Mouse (Mus musculus) hindbrain, embryonic 16.5 days (tissue): ENCODE measurements around the gene Hist1h4d. TPM values are rescaled to one million over a fixed set of nuclear protein-coding genes. Genes with fewer than 3 reads are reported as not detected.
"Not testable (repeated sequence)": the region's sequence is repeated elsewhere in the genome, so short reads cannot be mapped to it uniquely, and the experiment has no call there.

ENCODE experiments used
- ATAC-seq: fragments of 200-750 bp; cut with Nextera tagmentation; 2 replicates; pipeline ENCODE4 v1.8.0; 2017; ENCODE audit warnings: moderate TSS enrichment, moderate library complexity
- H3K27ac ChIP-seq: fragments of 300-500 bp; sonication (generic); 2 replicates; pipeline ENCODE4 v1.5.1; 2014; ENCODE audit warnings: low read depth, mild to moderate bottlenecking, control low read depth, low read length, moderate library complexity
- H3K27me3 ChIP-seq: fragments of 300-500 bp; sonication (generic); replicated peaks from 2 replicates; pipeline ENCODE4 v1.6.1; 2014; ENCODE audit warnings: low read length; ENCODE audit not compliant: control insufficient read depth, insufficient read depth
- H3K36me3 ChIP-seq: fragments of 300-500 bp; sonication (generic); 2 replicates; pipeline ENCODE4 v1.6.1; 2014; ENCODE audit warnings: mild to moderate bottlenecking, low read length, moderate library complexity, mixed read lengths; ENCODE audit not compliant: control insufficient read depth, insufficient read depth
- H3K4me1 ChIP-seq: fragments of 300-500 bp; sonication (generic); 2 replicates; pipeline ENCODE4 v1.6.1; 2014; ENCODE audit warnings: low read depth, low read length; ENCODE audit not compliant: control insufficient read depth, insufficient read depth
- H3K4me2 ChIP-seq: fragments of 300-500 bp; sonication (generic); 2 replicates; pipeline ENCODE4 v1.6.1; 2014; ENCODE audit warnings: mild to moderate bottlenecking, low read length, control low read depth, moderate library complexity
- H3K4me3 ChIP-seq: fragments of 300-500 bp; sonication (generic); 2 replicates; pipeline ENCODE4 v1.5.1; 2014; ENCODE audit warnings: mild to moderate bottlenecking, low read length, control low read depth, moderate library complexity
- H3K9ac ChIP-seq: fragments of 300-500 bp; sonication (generic); 2 replicates; pipeline ENCODE4 v1.6.1; 2014; ENCODE audit warnings: low read depth, mild to moderate bottlenecking, control low read depth, low read length, moderate library complexity
- H3K9me3 ChIP-seq: fragments of 300-500 bp; sonication (generic); 2 replicates; pipeline ENCODE4 v1.6.1; 2014; ENCODE audit warnings: mild to moderate bottlenecking, low read length, moderate library complexity; ENCODE audit not compliant: control insufficient read depth
- WGBS: fragments of 180-500 bp; shearing (Covaris S2); extraction: QIAGEN DNeasy Blood & Tissue Kit; methylation state at CpG from one replicate; pipeline ENCODE4 v1.1.7; 2014; 5-methylcytosine and 5-hydroxymethylcytosine counted together
- polyA plus RNA-seq: library from polyadenylated mRNA; unstranded; fragments of >200 nt; fragmentation: Nextera tagmentation; extraction: Ambion mirVana; gene quantifications from 2 replicates; pipeline ENCODE4 v1.2.1, GENCODE M21; 2015

Hist1h4d gene
- polyA plus RNA-seq, 1 experiment from 2014 or later, result 30.0 TPM

DNA sequence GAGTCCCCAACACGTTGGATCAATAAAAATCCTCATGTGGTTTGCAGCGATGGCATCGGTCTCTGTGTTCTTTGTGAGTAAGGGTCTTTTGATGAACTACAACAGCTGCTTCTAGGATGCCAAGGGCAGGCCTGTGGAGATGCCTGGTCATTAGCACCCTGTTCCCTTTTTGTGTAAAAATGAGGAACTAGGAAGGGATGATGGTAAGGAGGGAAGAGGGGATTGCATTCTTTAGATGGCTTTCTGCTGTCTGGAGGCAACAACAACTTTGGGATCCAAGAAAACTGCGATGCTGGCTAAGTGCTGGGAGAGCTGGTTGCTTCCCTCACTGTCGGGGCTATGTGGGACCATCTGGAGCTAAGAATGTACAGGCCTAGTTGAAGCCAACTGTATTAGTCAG is 43.1 kb upstream of the Hist1h4d start:
- ATAC-seq, result no peak
- Histone ChIP-seq H3K27me3 (no peaks in the 10 kb centered on the region), H3K4me1 (peaks cover 14% of the 10 kb centered on the region), H3K9me3 (no peaks in the 10 kb centered on the region), H3K4me3 (no peak overlapping the region), H3K36me3 (no peaks in the 10 kb centered on the region), H3K27ac (no peak overlapping the region), H3K4me2 (no peak overlapping the region), H3K9ac (no peak overlapping the region)
- WGBS, result 79% methylated on average over 5 of the region's 5 CpGs

DNA sequence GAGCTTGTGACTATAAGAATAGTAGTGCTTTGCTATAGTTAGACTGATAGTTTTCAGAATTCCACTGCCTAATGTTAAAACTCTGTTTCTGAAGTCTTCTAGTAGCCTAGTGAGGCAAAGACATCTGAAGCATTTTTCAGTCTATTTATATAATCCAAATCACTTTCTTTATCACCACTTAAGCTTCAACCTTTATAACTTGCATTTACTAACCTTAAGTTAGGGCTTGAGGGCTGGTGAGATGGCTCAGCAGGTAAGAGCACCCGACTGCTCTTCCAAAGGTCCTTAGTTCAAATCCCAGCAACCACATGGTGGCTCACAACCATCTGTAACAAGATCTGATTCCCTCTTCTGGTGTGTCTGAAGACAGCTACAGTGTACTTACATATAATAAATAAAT is 41.6 kb upstream of the Hist1h4d start:
- H3K9me3 ChIP-seq, H3K36me3 ChIP-seq, H3K9ac ChIP-seq, H3K4me3 ChIP-seq, ATAC-seq, H3K4me1 ChIP-seq, H3K27me3 ChIP-seq, H3K27ac ChIP-seq, H3K4me2 ChIP-seq: not testable (repeated sequence)
- 89% methylated on average over 1 of the region's 1 CpGs for WGBS

DNA sequence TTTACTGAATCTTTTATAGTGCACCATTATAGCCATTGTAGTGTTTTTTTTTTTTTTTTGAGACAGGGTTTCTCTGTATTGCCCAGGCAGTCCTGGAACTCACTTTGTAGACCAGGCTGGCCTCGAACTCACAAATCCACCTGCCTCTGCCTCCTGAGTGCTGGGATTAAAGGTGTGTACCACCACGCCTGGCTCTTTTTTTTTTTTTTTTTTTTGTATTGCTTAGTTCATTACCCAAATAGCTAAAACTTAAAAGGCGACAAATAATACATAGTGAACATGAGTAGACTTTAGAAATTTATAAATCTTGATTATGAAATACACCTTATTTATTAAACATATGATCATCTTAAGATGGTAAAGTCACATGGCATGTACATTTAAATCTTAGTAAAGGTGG is 39.9 kb upstream of the Hist1h4d start:
- ATAC-seq, result no peak
- WGBS, result 87% methylated on average over 3 of the region's 3 CpGs

DNA sequence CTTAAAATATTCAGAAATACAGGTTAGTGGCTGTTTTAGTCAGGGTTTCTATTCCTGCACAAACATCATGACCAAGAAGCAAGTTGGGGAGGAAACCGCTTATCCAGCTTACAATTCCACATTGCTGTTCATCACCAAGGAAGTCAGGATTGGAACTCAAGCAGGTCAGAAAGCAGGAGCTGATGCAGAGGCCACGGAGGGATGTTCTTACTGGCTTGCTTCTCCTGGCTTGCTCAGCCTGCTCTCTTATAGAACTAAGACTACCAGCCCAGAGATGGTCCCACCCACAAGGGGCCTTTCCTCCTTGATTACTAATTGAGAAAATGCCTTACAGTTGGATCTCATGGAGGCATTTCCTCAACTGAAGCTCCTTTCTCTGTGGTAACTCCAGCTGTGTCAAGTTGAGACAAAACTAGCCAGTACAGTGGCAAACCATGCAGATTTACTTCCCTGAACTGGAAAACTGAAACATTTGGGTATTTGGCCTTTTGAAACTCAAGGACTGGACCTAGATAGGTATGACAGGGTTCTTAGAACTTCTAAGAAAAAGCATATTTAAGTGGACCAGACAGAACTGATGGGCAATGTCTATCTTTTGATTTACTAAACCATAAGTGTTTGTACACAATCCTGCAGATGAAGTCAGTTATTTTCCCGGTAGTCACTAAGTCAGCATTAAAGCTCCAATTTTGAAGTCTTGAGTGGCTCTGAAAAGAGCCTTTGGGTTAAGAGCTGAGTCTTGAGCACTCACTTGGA is 39.0 kb upstream of the Hist1h4d start:
- not testable (repeated sequence) for ATAC-seq, H3K27ac ChIP-seq

More for the DNA sequence above, 39.9 kb upstream of the Hist1h4d start:
- Histone ChIP-seq H3K9me3 (no peaks in the 10 kb centered on the region), H3K4me2 (no peak overlapping the region), H3K27me3 (no peaks in the 10 kb centered on the region), H3K9ac (no peak overlapping the region), H3K27ac (no peak overlapping the region), H3K4me1 (peaks cover 4% of the 10 kb centered on the region), H3K36me3 (no peaks in the 10 kb centered on the region), H3K4me3 (no peak overlapping the region)

DNA sequence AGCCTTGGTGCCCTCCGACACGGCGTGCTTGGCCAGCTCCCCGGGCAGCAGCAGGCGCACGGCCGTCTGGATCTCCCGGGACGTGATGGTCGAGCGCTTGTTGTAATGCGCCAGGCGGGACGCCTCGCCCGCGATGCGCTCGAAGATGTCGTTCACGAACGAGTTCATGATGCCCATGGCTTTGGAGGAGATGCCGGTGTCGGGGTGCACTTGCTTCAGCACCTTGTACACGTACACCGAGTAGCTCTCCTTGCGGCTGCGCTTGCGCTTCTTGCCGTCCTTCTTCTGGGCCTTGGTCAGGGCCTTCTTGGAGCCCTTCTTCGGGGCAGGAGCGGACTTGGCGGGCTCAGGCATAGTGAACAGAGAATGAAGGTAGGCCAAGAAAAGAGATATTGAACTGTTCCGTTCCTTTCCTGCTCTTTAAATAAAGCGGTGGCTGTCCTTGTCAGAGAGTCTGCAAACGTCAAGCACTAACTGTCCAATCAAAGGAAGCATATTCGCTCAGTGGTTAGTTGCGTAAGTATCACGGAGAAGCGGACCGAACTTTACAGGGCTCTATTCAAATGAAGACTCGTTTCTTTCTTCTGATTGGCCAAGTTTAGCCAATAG is 38.3 kb upstream of the Hist1h4d start, which contains the start of gene Hist1h2bh:
Hist1h2bh (minus strand) TSS at position 394 of the 609 bp plus-strand sequence.
- peak; percentile 93 for ATAC-seq
- H3K4me2 ChIP-seq, result peak within 1 kb of the TSS; percentile 83
- H3K9me3 ChIP-seq, H3K36me3 ChIP-seq, H3K27me3 ChIP-seq, H3K4me1 ChIP-seq: not testable (repeated sequence)
- peak within 1 kb of the TSS; percentile 68 for H3K27ac ChIP-seq
- peak within 1 kb of the TSS; percentile 47 for H3K4me3 ChIP-seq
- H3K9ac ChIP-seq, result peak within 1 kb of the TSS; percentile 56
- under 1% methylated on average over 25 of the region's 42 CpGs for WGBS

More for the DNA sequence above, 39.0 kb upstream of the Hist1h4d start:
- Histone ChIP-seq H3K9ac (peak overlapping the region; percentile 56), H3K4me3 (peak overlapping the region; percentile 47), H3K4me2 (peak overlapping the region; percentile 83)
- H3K27me3 ChIP-seq, H3K4me1 ChIP-seq, H3K9me3 ChIP-seq, H3K36me3 ChIP-seq: not testable (repeated sequence)
- 4% methylated on average over 3 of the region's 3 CpGs for WGBS

DNA sequence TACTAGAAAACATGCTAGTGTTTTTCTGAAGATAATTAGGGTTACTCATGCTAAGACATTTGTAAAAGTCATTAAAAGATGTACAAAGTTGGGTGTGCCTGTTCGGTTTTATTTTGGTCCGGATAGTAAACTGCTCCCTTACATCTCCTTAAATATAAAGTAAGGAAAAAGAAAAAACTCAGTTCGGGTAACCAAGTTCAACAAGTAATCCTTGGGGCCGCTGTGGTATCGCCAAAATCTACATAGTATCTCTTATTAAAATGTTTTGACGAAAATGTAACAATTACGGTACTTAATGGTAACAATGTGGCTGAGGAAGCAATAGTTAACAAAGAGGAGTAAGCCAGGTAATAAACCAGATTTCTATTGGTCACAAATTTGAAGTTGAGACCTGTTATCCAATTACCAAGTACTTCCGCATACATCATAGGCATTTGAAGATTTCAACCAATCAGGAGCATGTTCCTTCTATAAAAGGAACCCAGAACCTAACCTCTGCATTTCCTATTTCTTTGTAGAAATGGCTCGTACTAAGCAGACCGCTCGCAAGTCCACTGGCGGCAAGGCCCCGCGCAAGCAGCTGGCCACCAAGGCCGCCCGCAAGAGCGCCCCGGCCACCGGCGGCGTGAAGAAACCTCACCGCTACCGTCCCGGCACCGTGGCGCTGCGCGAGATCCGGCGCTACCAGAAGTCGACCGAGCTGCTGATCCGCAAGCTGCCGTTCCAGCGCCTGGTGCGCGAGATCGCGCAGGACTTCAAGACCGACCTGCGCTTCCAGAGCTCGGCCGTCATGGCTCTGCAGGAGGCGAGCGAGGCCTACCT is 37.2 kb upstream of the Hist1h4d start, which contains the start of gene Hist1h3f:
Hist1h3f (plus strand) TSS at position 88 of the 822 bp plus-strand sequence.
- ATAC-seq, result peak; percentile 97
- WGBS, result under 1% methylated on average over 21 of the region's 45 CpGs
- no peaks in the 10 kb centered on the region for H3K27me3 ChIP-seq
- H3K4me1 ChIP-seq, result peaks cover 4% of the 10 kb centered on the region
- peak within 1 kb of the TSS; percentile 83 for H3K4me2 ChIP-seq
- H3K27ac ChIP-seq, result peak within 1 kb of the TSS; percentile 81
- no peaks in the 10 kb centered on the region for H3K9me3 ChIP-seq
- peak within 1 kb of the TSS; percentile 64 for H3K9ac ChIP-seq
- no peaks in the 10 kb centered on the region for H3K36me3 ChIP-seq
- H3K4me3 ChIP-seq, result peak within 1 kb of the TSS; percentile 47

DNA sequence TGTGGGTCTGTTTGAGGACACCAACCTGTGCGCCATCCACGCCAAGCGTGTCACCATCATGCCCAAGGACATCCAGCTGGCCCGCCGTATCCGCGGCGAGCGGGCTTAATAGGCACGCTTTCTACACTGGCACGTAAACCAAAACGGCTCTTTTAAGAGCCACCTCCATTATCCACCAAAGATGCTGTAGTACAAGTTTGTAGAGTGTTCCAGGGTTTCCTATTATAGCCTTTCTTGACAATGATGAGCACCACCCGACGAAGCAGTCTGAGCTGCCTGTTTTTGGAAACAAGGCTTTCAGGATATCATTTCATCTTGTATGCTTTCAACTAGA is 36.6 kb upstream of the Hist1h4d start:
- peak overlapping the region; percentile 81 for H3K27ac ChIP-seq
- H3K9ac ChIP-seq, H3K36me3 ChIP-seq, H3K27me3 ChIP-seq, H3K4me1 ChIP-seq, H3K9me3 ChIP-seq: not testable (repeated sequence)
- H3K4me2 ChIP-seq, result peak overlapping the region; percentile 45
- H3K4me3 ChIP-seq, result peak overlapping the region; percentile 43
- WGBS, result 0% methylated on average over 10 of the region's 14 CpGs
- ATAC-seq, result peak; percentile 5; the same call in 1 of the 2 replicates

DNA sequence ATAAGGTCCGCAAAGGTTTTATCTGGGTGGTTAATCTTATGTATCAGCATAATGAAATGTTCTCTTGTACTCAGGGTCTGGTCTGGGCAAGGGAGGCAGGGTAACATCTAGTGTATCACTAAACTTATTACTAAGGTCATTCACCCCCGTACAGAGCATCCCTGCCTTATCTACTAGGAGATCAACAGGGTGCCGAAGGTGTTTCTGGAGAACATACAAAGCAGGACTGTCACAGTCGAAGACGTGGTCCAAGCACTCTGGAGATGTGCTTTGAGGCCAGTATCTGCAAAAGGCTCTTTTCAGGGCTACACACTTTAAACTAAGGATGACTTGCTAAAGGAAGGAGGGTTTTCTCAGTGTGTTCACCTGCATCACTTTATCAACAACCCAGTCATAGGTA is 34.7 kb upstream of the Hist1h4d start:
- H3K36me3 ChIP-seq, result no peaks in the 10 kb centered on the region
- WGBS, result 85% methylated on average over 5 of the region's 5 CpGs
- H3K4me3 ChIP-seq, result no peak overlapping the region
- H3K27ac ChIP-seq, result no peak overlapping the region
- H3K4me2 ChIP-seq, result no peak overlapping the region
- ATAC-seq, result no peak
- no peaks in the 10 kb centered on the region for H3K27me3 ChIP-seq
- no peak overlapping the region for H3K9ac ChIP-seq
- no peaks in the 10 kb centered on the region for H3K9me3 ChIP-seq
- H3K4me1 ChIP-seq, result peaks cover 9% of the 10 kb centered on the region

DNA sequence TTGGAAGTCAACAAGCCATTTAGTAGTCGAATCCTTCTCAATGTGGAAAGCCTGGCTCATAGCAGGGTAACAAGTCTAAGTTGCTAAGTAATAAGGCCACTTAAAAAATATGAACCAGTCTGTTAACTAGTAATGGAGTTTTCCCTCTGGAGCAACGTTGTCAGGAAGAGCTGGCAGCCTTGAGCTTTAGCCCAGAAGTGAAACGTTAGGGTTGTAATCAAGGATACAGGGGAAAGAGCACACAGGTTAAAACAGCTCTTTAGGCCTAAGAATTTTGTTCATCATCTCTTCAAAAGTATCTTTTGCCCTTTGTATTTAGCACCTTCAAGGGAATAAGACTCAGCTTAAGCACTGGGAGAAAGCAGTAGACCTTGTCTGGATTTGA is 30.6 kb upstream of the Hist1h4d start:
- ATAC-seq, result no peak
- H3K4me2 ChIP-seq, result peak overlapping the region; percentile 66
- no peaks in the 10 kb centered on the region for H3K36me3 ChIP-seq
- 6% methylated on average over 3 of the region's 3 CpGs for WGBS
- H3K9ac ChIP-seq, result peak overlapping the region; percentile 17; the same call in 1 of the 2 replicates
- no peaks in the 10 kb centered on the region for H3K9me3 ChIP-seq
- peak overlapping the region; percentile 46 for H3K4me3 ChIP-seq
- H3K27me3 ChIP-seq, result no peaks in the 10 kb centered on the region
- peak overlapping the region; percentile 76 for H3K27ac ChIP-seq
- peaks cover 10% of the 10 kb centered on the region for H3K4me1 ChIP-seq
